25 mouse cellular contexts compared by ENCODE assay signal in the genomic region with DNA sequence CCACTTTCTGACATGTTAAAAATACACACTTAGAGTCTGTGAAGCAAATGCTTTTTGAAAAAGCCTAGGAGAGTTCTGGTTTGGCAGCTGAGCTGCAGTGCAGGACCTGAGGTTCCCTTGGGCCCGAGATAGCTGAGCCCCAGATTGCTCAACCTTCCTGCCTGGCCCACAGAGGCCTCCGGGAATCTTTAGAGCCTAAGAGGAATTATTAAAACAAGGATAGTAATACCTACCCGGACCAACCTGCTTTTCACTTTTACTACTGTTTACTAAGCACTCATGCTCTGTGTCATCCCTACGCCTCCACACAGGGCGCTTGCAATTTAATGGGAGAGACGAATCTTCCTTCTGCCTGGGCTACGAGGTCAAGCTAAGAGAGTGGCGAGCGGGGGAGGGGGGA.
DNase-seq lines count a peak whose midpoint lies in the region; ATAC-seq and TF ChIP-seq lines count a peak whose summit lies in the region.
"Had no signal": no experiment of that assay in that cellular context is flagged by ENCODE, and none has a peak within 500 bp of the region (broad histone marks: within the 10 kb centered on the region; RNA-seq: fewer than 3 reads in every experiment).

No protein-coding gene starts in this region.

- H3K27ac ChIP-seq in embryonic facial prominence, embryonic 14.5 days (replicated peaks; ENCODE audit: low read depth, low read length): no peak overlapping the region
- no peak overlapping the region for H3K27ac ChIP-seq in embryonic facial prominence, embryonic 10.5 days (replicated peaks)
- H3K27ac ChIP-seq in liver, adult 2 months (replicated peaks; ENCODE audit: insufficient read depth, low read depth, low read length): peak overlapping the region; percentile 41
- H3K27ac ChIP-seq in liver, embryonic 11.5 days (ENCODE audit: low read depth, low read length): no peak overlapping the region
- no peak overlapping the region for H3K27ac ChIP-seq in kidney, embryonic 15.5 days
- H3K27ac ChIP-seq: embryonic facial prominence, embryonic 15.5 days; forebrain, embryonic 10.5 days; hindbrain, embryonic 10.5 days; left cerebral cortex, adult 2 months; limb, embryonic 15.5 days; neural tube, embryonic 12.5 days had no signal

- TF ChIP-seq POLR2A in liver, adult 2 months (IDR thresholded peaks at IDR 0.05; ENCODE audit: extremely low read depth, insufficient read depth, low read length): no peak
- no peak for TF ChIP-seq POLR2A in myocyte (IDR thresholded peaks at IDR 0.05; ENCODE audit: insufficient read length, low read depth)

- no peaks in the 10 kb centered on the region for H3K79me3 ChIP-seq in C2C12 (ENCODE audit: low read depth)

- H3ac ChIP-seq in C2C12 (ENCODE audit: control insufficient read depth, insufficient read length, low read depth): no peak overlapping the region
- no peak overlapping the region for H3ac ChIP-seq in myocyte (ENCODE audit: control insufficient read depth, insufficient read length)

- no peaks in the 10 kb centered on the region for H3K9me3 ChIP-seq in embryonic facial prominence, embryonic 14.5 days (ENCODE audit: control insufficient read depth, low read length)
- no peaks in the 10 kb centered on the region for H3K9me3 ChIP-seq in embryonic facial prominence, embryonic 10.5 days
- no peaks in the 10 kb centered on the region for H3K9me3 ChIP-seq in liver, embryonic 11.5 days (ENCODE audit: control insufficient read depth, low read length)
- H3K9me3 ChIP-seq in kidney, embryonic 15.5 days (replicated peaks): no peaks in the 10 kb centered on the region
- H3K9me3 ChIP-seq: embryonic facial prominence, embryonic 15.5 days; forebrain, embryonic 10.5 days; hindbrain, embryonic 10.5 days; limb, embryonic 15.5 days; neural tube, embryonic 12.5 days had no signal

- H3K4me3 ChIP-seq in embryonic facial prominence, embryonic 14.5 days (ENCODE audit: low read depth, low read length): no peak overlapping the region
- no peak overlapping the region for H3K4me3 ChIP-seq in embryonic facial prominence, embryonic 10.5 days
- no peak overlapping the region for H3K4me3 ChIP-seq in liver, adult 2 months (ENCODE audit: insufficient read depth, low read depth, low read length)
- no peak overlapping the region for H3K4me3 ChIP-seq in liver, embryonic 11.5 days (ENCODE audit: low read depth, low read length)
- H3K4me3 ChIP-seq in C2C12 (ENCODE audit: insufficient read depth, poor library complexity, severe bottlenecking) (no peak overlapping the region), myocyte (no peak overlapping the region)
- no peak overlapping the region for H3K4me3 ChIP-seq in kidney, embryonic 15.5 days (replicated peaks)
- H3K4me3 ChIP-seq: embryonic facial prominence, embryonic 15.5 days; forebrain, embryonic 10.5 days; hindbrain, embryonic 10.5 days; left cerebral cortex, adult 2 months; limb, embryonic 15.5 days; neural tube, embryonic 12.5 days had no signal

- H3K36me3 ChIP-seq in embryonic facial prominence, embryonic 14.5 days (ENCODE audit: control insufficient read depth, insufficient read depth, low read length): no peaks in the 10 kb centered on the region
- no peaks in the 10 kb centered on the region for H3K36me3 ChIP-seq in embryonic facial prominence, embryonic 10.5 days (replicated peaks)
- no peaks in the 10 kb centered on the region for H3K36me3 ChIP-seq in liver, adult 2 months (ENCODE audit: control insufficient read depth, insufficient read depth, low read length)
- H3K36me3 ChIP-seq in liver, embryonic 11.5 days (ENCODE audit: control insufficient read depth, insufficient read depth, low read length): no peaks in the 10 kb centered on the region
- no peaks in the 10 kb centered on the region for H3K36me3 ChIP-seq in C2C12 (ENCODE audit: control insufficient read depth, insufficient read depth)
- no peaks in the 10 kb centered on the region for H3K36me3 ChIP-seq in myocyte (ENCODE audit: control insufficient read depth, insufficient read depth)
- H3K36me3 ChIP-seq in kidney, embryonic 15.5 days: no peaks in the 10 kb centered on the region
- H3K36me3 ChIP-seq: embryonic facial prominence, embryonic 15.5 days; forebrain, embryonic 10.5 days; hindbrain, embryonic 10.5 days; limb, embryonic 15.5 days; neural tube, embryonic 12.5 days had no signal

- peak; percentile 42 for DNase-seq in embryonic facial prominence, embryonic 14.5 days (ENCODE audit: low spot score)
- no peak for DNase-seq in embryonic facial prominence, embryonic 10.5 days (ENCODE audit: low spot score)
- peak; percentile 68 for DNase-seq in liver, adult 2 months (ENCODE audit: extremely low read depth, low read depth, low spot score)
- DNase-seq in liver, embryonic 11.5 days (ENCODE audit: low spot score): no peak
- DNase-seq: cerebellum, adult 8-10 months; cerebellum, postnatal 36 days; embryo, embryonic 11 days; gastrocnemius, postnatal 36 days; lung, postnatal 4 days; midbrain, embryonic 14.5 days; right cerebral cortex, postnatal 25 days; spleen, adult 18-20 months had no signal

- ATAC-seq in embryonic facial prominence, embryonic 14.5 days (ENCODE audit: low read depth): no peak
- no peak for ATAC-seq in liver, embryonic 11.5 days (replicated peaks; ENCODE audit: low FRiP score)
- ATAC-seq in kidney, embryonic 15.5 days (replicated peaks; ENCODE audit: low FRiP score): no peak
- ATAC-seq: forebrain, embryonic 16.5 days; hindbrain, embryonic 16.5 days; intestine, postnatal 0 days had no signal

- H3K79me2 ChIP-seq in liver, adult 2 months (ENCODE audit: control insufficient read depth, insufficient read depth, low read length): 0 out of 2 replicates have a peak, but pooled peaks cover 3% of the 10 kb centered on the region
- H3K79me2 ChIP-seq in C2C12 (ENCODE audit: control insufficient read depth, insufficient read depth) (no peaks in the 10 kb centered on the region), myocyte (ENCODE audit: control insufficient read depth, insufficient read depth) (no peaks in the 10 kb centered on the region)

- no peaks in the 10 kb centered on the region for H3K27me3 ChIP-seq in embryonic facial prominence, embryonic 14.5 days (replicated peaks; ENCODE audit: control insufficient read depth, insufficient read depth, low read length)
- no peaks in the 10 kb centered on the region for H3K27me3 ChIP-seq in embryonic facial prominence, embryonic 10.5 days (replicated peaks; ENCODE audit: low read depth, poor library complexity, severe bottlenecking)
- no peaks in the 10 kb centered on the region for H3K27me3 ChIP-seq in liver, adult 2 months (ENCODE audit: control insufficient read depth, insufficient read depth, low read length)
- no peaks in the 10 kb centered on the region for H3K27me3 ChIP-seq in liver, embryonic 11.5 days (replicated peaks; ENCODE audit: control insufficient read depth, insufficient read depth, low read length)
- H3K27me3 ChIP-seq in C2C12 (ENCODE audit: control insufficient read depth, insufficient read depth, insufficient read length) (no peaks in the 10 kb centered on the region), myocyte (ENCODE audit: control insufficient read depth, insufficient read depth, insufficient read length) (no peaks in the 10 kb centered on the region)
- no peaks in the 10 kb centered on the region for H3K27me3 ChIP-seq in kidney, embryonic 15.5 days
- H3K27me3 ChIP-seq: embryonic facial prominence, embryonic 15.5 days; limb, embryonic 15.5 days; neural tube, embryonic 12.5 days had no signal

- no peaks in the 10 kb centered on the region for H3K4me1 ChIP-seq in embryonic facial prominence, embryonic 14.5 days (ENCODE audit: control insufficient read depth, insufficient read depth, low read length)
- peaks cover 27% of the 10 kb centered on the region for H3K4me1 ChIP-seq in embryonic facial prominence, embryonic 10.5 days
- peaks cover 11% of the 10 kb centered on the region; the same call in 1 of the 2 replicates for H3K4me1 ChIP-seq in liver, adult 2 months (ENCODE audit: control insufficient read depth, insufficient read depth, low read length)
- H3K4me1 ChIP-seq in liver, embryonic 11.5 days (replicated peaks; ENCODE audit: control insufficient read depth, insufficient read depth, low read length): peaks cover 7% of the 10 kb centered on the region
- H3K4me1 ChIP-seq in kidney, embryonic 15.5 days: peaks cover 12% of the 10 kb centered on the region; the same call in 1 of the 2 replicates

- H3K9ac ChIP-seq in embryonic facial prominence, embryonic 14.5 days (ENCODE audit: low read depth, low read length): no peak overlapping the region
- H3K9ac ChIP-seq in liver, adult 2 months (ENCODE audit: low read depth, low read length): peak overlapping the region; percentile 38; the same call in 1 of the 2 replicates
- no peak overlapping the region for H3K9ac ChIP-seq in liver, embryonic 11.5 days (ENCODE audit: low read depth, low read length)
- H3K9ac ChIP-seq in kidney, embryonic 15.5 days: no peak overlapping the region
- H3K9ac ChIP-seq: embryonic facial prominence, embryonic 15.5 days; limb, embryonic 15.5 days; neural tube, embryonic 12.5 days had no signal

- H3K4me2 ChIP-seq in embryonic facial prominence, embryonic 14.5 days (ENCODE audit: low read depth, low read length): no peak overlapping the region
- H3K4me2 ChIP-seq in liver, embryonic 11.5 days: no peak overlapping the region
- no peak overlapping the region for H3K4me2 ChIP-seq in myocyte (ENCODE audit: low read depth)
- H3K4me2 ChIP-seq in kidney, embryonic 15.5 days: no peak overlapping the region
- H3K4me2 ChIP-seq: embryonic facial prominence, embryonic 15.5 days; heart, embryonic 11.5 days; limb, embryonic 15.5 days; neural tube, embryonic 12.5 days had no signal

- 0 out of 2 replicates have a peak, but pooled peaks have one; percentile 10 for TF ChIP-seq CTCF in liver, adult 2 months (IDR thresholded peaks at IDR 0.05; ENCODE audit: low read depth, low read length)
- TF ChIP-seq CTCF in C2C12 (IDR thresholded peaks at IDR 0.05; ENCODE audit: control insufficient read depth, insufficient read depth, insufficient read length): no peak

- 67% methylated on average over 9 of the region's 9 CpGs for WGBS in embryonic facial prominence, embryonic 14.5 days
- 83% methylated on average over 9 of the region's 9 CpGs for whole genome bisulfite sequencing in embryonic facial prominence, embryonic 10.5 days
- WGBS in liver, adult 2 months: 35% methylated on average over 9 of the region's 9 CpGs
- WGBS in liver, embryonic 11.5 days: 67% methylated on average over 9 of the region's 9 CpGs
- WGBS in kidney, embryonic 15.5 days: 55% methylated on average over 9 of the region's 9 CpGs

TF ChIP-seq in C2C12, 6 proteins besides CTCF, POLR2A, EP300 and RAD21:
- peak; percentile 58 for TF ChIP-seq CEBPB (IDR thresholded peaks at IDR 0.05; ENCODE audit: low read depth)
- TF ChIP-seq USF1 (IDR thresholded peaks at IDR 0.05; ENCODE audit: low read depth): no peak

TF ChIP-seq in myocyte, 11 proteins besides CTCF, POLR2A, EP300 and RAD21:
- TF ChIP-seq MYOG (IDR thresholded peaks at IDR 0.05; ENCODE audit: control insufficient read depth in 1 of 3, insufficient read depth in 1 of 3, insufficient read length in 2 of 3, low read depth in 2 of 3) (no peak), CEBPB (IDR thresholded peaks at IDR 0.05; ENCODE audit: insufficient read depth, poor library complexity, severe bottlenecking) (peak; percentile 70; the same call in 1 of the 2 replicates)

Comparison
In these comparisons a context has a peak if more than half of its experiments do, and no peak if none do; other contexts are left out.
1. DNase-seq: peak in embryonic facial prominence, embryonic 14.5 days (single experiment) and liver, adult 2 months (single experiment); none in embryonic facial prominence, embryonic 10.5 days (single experiment) and liver, embryonic 11.5 days (single experiment).